Mouse (Mus musculus): ENCODE results near the gene Hist1h3f. TPM values are rescaled to one million over a fixed set of nuclear protein-coding genes. Genes with fewer than 3 reads are reported as not detected.
"Not testable (repeated sequence)": the region's sequence is repeated elsewhere in the genome, so short reads cannot be mapped to it uniquely, and the experiment has no call there.

Hist1h3f gene
- total RNA-seq, 2 experiments from 2014 or later, result 21.6 to 40.3 TPM

DNA sequence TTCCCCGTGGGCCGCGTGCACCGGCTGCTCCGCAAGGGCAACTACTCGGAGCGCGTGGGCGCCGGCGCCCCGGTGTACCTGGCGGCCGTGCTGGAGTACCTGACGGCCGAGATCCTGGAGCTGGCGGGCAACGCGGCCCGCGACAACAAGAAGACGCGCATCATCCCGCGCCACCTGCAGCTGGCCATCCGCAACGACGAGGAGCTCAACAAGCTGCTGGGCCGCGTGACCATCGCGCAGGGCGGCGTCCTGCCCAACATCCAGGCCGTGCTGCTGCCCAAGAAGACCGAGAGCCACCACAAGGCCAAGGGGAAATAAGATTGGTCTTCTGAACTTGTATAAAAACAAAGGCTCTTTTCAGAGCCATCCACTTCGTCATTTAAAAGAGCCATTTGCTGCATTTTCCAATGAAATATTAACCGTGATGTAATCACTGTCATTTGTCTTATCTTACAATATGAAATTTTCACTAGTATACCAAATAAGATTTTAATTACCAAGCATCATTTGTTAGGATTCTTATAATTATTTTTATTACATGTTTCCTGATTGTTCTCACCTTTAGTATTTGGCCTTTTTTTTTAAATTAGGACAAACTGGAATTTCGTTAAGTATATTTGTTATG is 30.8 kb downstream of the Hist1h3f start:
- intact Hi-C loops (cut with DNase I), result loop anchor here (5.0 kb wide), 1 partner anchor 1537 kb away; the partner anchor contains the start of genes Hist1h2ah and Hist1h2bk
- DNase-seq, result not testable (repeated sequence)

DNA sequence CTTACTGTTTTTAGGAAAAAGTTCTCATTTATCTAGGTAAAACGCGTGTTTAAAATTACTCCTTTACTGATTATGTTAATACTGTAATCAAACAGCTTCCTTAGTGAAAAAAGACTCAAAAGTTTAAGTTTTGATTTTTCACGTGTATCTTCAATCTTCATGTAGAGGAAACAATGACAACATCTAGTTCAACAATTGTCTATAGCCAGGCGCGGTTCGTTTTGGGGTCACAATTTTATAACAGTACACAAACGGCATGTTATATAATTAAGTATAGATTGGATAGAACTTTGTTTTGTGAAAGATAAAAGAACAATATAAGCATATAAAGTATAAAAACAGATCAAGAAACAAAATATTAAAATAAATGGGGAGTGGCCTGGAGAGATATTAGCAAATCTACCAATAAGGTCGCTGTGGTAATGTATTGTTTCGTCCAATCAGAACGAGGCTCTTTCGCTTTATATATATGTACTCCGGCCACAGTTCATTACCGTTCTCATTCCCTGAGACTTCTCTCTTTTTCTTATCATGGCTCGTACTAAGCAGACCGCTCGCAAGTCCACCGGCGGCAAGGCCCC is 31.5 kb downstream of the Hist1h3f start, which contains the start of gene Hist1h3d:
Gene Hist1h3d, plus strand, starts transcription at position 493 of the 581 bp plus-strand sequence.
- DNase-seq, result peak in 1 of 2 experiments; percentile 44
- intact Hi-C loops (cut with DNase I), result no loop called here

DNA sequence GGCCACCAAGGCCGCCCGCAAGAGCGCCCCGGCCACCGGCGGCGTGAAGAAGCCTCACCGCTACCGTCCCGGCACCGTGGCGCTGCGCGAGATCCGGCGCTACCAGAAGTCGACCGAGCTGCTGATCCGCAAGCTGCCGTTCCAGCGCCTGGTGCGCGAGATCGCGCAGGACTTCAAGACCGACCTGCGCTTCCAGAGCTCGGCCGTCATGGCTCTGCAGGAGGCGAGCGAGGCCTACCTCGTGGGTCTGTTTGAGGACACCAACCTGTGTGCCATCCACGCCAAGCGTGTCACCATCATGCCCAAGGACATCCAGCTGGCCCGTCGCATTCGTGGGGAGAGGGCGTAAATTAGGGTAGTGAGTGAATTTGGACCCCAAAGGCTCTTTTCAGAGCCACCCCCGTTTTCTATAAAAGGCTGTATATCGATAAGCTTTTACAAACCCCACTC is 32.0 kb downstream of the Hist1h3f start:
- DNase-seq; intact Hi-C loops (cut with DNase I): not testable (repeated sequence)

DNA sequence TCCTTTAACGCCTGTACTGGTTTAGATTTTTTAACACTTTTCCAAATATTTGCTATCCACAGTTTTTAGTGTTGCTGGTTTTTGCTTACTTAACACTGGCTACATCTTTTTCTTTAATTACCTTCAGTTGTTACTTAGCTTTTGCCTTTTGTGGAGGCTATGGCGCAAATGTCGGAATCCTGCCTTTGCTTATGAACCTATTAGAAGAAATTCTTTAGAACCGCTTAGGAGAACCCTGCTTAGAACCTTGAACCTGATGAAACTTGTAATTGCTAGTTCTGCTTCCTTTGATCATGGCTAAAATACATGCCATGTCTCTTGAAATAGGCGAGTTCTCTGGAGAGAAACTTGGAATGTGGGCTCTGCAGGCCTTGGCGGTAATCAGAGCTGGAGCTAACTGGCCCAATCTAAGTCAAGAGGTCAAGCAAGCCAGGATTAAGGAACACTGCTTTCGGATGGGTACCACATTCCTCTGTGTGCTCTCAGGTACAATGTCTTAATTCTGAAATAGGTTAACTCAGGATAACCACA is 32.6 kb downstream of the Hist1h3f start:
- no peak for DNase-seq
- intact Hi-C loops (cut with DNase I), result no loop called here

DNA sequence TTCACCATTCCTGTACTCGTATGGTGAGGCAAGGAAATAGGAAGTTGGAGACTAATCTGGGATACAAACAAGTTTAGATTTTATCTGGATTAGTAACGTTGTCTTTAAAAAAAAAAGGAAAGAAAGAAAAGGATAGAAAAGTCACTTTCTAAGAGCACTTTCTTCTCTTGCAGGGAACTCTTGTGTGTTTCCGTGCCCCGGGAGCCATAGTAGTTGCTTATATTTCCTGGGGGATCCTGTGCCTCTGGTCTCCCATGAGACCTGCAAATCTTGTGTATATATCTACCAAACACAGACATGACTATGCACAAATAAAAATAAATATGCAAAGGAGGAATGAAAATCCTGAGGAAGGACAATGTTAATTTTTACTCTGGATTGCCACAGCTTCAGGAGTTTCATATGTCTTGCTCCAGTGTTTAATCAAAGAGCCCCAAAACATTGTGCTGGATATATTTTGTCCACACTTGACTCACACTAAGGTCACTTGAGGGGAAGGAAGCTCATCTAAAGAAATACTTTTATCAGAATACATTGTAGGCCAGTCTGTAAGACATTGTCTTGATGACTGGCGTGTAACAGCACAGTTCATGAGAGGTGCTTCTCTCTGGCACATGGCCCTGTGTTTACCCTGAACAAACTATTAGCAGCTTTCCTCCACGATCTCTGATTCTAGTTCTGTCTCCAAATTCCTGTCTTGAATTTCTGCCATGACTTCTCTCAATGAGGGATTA is 33.2 kb downstream of the Hist1h3f start:
- intact Hi-C loops (cut with DNase I), result no loop called here
- no peak for DNase-seq

DNA sequence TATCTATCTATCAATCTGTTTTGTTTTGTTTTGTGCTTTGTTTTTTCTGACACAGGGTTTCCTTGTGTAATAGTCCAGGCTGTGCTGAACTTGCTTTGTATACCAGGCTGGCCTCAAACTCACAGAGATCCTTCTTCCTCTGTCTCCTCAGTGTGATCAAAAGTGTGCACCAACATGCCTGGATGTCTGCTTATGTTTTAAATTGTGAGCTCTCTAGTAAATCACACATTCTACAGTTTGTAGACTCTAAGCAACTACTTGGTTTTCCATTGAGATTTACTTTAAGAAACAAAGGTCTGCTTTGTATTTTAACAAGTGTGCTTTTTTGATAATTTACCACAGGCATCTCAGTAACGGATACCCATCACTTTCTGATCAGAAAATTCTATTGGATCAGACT is 34.0 kb downstream of the Hist1h3f start:
- no peak for DNase-seq
- intact Hi-C loops (cut with DNase I), result no loop called here

DNA sequence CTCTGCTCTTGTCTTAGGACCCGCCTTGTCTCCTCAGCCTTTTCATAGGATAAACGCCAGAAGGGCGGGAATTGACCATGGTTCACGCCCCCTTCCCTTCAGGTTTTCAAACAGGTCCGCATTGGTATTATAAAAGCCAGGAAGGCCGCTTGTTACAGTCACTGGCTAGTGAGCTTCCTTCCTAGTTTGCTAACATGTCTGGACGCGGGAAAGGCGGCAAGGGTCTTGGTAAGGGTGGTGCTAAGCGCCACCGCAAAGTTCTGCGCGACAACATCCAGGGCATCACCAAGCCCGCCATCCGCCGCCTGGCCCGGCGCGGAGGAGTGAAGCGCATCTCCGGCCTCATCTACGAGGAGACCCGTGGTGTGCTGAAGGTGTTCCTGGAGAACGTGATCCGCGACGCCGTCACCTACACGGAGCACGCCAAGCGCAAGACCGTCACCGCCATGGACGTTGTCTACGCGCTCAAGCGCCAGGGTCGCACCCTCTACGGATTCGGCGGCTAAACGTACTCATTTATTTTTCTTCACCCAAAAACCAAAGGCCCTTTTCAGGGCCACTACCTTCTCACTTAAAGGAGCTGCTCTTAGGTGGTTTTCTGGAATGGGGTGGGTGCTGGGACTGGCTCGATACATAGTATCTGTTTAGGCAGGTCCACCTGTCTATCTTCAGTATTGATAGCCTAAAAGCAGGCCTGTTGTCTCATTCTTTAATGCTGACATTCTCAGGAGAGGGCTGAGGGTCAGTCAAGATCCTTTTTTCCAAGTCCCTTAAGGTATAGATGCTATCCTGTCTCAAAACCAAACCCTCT is 37.8 kb downstream of the Hist1h3f start, which contains the start of gene Hist1h4d:
Gene Hist1h4d, plus strand, starts transcription at position 191 of the 811 bp plus-strand sequence.
- intact Hi-C loops (cut with DNase I), result loop anchor here (5.0 to 10.0 kb wide), 4 partner anchors 49 to 1827 kb away; partner anchors contain the start of genes Hist1h1c, Hist1h1t, Hist1h2af and Hist1h2ak
- DNase-seq, result peak; percentile 91 to 98

DNA sequence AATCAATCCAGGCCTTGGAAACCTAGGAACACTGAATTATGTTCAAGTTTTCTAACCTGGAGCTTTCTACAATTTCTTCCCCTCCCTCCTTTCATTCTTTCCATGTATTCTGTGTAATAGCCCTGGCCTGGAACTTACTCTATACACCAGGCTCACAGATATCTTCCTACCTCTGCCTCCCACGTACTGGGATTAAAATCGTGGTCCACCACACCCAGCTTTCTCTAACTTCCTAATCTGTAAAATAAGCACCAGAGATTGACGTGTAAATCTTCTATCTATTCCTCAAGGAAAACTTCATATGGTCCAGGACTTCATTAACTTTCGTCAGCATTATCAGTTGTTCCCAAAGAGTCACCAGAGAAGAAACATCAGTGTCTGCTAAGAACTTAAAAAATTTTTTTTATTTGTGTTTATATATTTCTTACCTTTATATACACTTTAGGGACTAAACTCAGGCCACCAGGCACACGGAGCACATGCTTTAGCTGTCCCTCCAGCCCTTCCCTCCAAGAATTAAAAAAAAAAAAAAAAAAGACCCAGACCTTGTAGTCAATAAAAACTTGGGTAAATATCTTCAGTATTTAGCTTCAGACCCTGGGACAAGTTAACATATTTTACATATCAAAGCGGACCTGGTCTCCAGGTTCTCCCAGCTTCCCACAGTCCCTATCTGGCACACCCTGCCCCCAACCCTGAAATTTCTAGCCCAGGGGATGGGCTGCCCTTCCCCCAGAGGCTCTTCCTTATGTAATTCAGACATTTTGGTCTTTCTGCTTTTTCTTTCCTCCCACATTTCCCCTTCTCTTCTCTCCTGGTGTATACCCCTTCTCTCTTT is 38.6 kb downstream of the Hist1h3f start:
- intact Hi-C loops (cut with DNase I), result loop anchor here (5.0 to 10.0 kb wide), 4 partner anchors 50 to 1828 kb away; partner anchors contain the start of genes Hist1h1c, Hist1h1t, Hist1h2af and Hist1h2ak
- DNase-seq, result no peak

DNA sequence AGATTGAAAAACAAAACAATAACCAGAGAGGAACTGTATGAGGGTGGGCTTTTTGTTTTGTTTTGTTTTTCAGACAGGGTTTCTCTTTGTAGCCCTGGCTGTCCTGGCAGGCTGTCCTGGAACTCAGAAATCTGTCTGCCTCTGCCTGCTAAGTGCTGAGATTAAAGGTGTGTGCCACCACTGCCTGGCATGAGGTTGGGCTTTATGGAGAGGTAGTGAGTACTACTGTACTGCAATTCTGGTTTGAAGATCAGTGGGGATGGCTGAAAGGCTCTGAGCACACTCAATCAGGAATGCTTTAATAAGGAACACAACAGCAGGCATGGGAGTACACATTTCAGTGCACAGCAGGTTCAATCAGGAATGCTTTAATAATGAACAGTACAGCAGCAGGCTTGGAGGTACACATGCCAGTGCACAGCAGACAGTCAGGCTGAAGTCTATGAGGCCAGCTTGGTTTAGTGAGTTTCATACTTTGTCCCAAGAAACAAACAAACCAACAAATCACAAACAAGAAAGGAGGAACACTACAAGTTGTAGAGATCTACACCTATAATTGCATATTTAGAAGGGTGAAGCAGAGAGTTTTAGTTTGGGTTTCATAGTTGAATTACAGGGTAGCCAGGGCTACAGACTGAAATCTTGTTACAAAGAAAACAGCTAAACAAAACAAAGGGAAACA is 39.7 kb downstream of the Hist1h3f start:
- DNase-seq, result no peak
- intact Hi-C loops (cut with DNase I), result loop anchor here (5.0 to 10.0 kb wide), 4 partner anchors 51 to 1829 kb away; partner anchors contain the start of genes Hist1h1c, Hist1h1t, Hist1h2af and Hist1h2ak

DNA sequence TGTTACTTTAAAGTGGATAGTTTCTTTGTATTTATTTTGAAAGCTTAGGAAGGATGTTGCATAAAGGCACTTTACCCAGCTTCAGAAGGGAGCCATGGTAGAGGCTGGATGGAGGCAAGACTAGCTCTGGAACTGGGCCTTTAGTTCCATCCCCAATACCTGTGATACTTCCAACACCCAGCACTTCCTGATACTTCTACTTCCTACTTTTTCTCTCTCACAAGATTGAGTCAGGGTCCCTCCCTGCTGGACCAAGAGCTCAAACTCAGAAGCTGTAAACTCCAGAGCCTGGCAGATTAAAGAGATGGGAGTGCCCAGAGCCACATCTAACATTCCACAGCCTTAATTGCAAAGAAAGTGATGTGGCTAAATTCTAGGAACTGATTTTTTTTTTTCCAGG is 40.5 kb downstream of the Hist1h3f start:
- intact Hi-C loops (cut with DNase I), result loop anchor here (5.0 to 10.0 kb wide), 4 partner anchors 52 to 1830 kb away; partner anchors contain the start of genes Hist1h1c, Hist1h1t, Hist1h2af and Hist1h2ak
- no peak for DNase-seq

DNA sequence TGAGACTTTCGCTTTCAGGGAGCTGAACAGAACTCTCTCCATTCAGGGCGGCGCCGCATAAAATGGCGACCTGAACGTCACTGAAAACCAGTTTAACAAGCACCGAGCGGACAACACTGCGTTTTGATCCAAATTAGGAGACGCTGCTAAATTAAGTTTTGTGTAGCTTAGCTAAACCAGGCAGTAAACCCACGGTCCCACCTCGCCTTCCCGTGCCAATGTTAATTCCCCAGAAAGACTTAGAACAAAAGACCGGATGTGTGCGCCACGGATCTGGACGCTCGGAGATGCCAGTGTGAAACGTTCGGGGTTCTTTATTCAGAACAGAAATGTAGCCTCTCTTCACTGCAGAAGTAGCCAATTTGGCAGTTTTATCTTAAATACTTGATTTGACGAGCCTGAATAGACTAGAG is 41.2 kb downstream of the Hist1h3f start:
- intact Hi-C loops (cut with DNase I), result loop anchor here (5.0 to 10.0 kb wide), 2 partner anchors 37 to 1830 kb away; partner anchors contain the start of genes Hist1h1e, Hist1h2ak, Hist1h2be and Hist1h2bn
- DNase-seq, result peak; percentile 65 to 79

DNA sequence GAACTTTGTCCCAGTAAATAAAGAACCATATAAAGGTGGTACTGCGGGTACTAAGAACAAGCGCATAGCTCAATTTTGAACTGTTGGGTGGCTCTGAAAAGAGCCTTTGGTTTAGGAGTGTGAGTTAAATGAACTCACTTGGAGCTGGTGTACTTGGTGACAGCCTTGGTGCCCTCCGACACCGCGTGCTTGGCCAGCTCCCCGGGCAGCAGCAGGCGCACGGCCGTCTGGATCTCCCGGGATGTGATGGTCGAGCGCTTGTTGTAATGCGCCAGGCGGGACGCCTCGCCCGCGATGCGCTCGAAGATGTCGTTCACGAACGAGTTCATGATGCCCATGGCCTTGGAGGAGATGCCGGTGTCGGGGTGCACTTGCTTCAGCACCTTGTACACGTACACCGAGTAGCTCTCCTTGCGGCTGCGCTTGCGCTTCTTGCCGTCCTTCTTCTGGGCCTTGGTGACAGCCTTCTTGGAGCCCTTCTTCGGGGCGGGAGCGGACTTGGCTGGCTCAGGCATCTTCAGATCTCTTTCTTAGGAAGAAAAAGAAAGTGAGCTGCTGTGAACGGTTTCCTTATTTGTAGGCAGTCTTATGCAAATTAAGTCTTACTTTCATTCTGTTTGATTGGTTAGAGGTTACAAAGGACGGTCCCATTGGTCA is 41.7 kb downstream of the Hist1h3f start:
- intact Hi-C loops (cut with DNase I), result loop anchor here (5.0 to 10.0 kb wide), 2 partner anchors 37 to 1831 kb away; partner anchors contain the start of genes Hist1h1e, Hist1h2ak, Hist1h2be and Hist1h2bn
- peak; percentile 62 to 67 for DNase-seq

DNA sequence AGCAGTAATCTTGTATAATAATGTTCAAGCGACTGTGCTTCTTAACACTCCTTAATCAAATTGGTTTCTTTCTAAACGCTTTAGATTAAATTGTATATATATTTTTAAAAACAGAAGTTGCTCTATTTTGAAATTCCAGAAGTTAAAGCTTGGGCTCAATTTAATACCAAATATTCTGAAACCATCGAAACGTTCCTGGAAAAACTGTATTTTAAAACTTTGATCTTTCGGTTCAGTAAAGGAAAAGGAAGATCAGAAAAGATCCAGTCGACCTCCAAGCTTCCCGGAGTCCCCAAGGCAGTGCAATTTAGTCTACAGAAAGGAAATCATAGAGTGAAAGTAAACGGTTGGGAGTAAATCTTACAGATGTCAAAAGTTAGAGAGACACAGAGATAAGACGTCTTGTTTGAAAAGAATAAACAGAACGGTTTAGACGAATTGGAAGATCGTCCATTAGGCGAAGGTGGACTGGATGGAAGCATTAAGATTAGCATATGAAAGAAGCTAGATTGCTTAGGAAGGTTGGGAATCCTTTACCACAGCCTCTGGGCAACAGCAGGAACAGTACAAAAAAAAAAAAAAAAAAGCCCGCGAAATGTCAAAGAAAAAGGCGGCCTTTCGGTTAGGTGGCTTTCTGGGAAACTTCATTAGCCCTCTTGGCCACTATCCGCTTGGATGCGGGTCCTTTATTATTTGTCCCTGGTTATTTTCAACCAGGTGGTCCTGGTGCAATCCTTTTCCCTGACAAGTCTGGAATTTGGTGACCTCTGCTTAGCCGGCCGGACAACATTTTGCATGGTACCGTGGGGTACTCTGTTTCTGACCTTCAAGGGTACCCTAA is 42.5 kb downstream of the Hist1h3f start:
- intact Hi-C loops (cut with DNase I), result loop anchor here (5.0 to 10.0 kb wide), 2 partner anchors 36 to 1832 kb away; partner anchors contain the start of genes Hist1h1e, Hist1h2ak, Hist1h2be and Hist1h2bn
- DNase-seq, result no peak

DNA sequence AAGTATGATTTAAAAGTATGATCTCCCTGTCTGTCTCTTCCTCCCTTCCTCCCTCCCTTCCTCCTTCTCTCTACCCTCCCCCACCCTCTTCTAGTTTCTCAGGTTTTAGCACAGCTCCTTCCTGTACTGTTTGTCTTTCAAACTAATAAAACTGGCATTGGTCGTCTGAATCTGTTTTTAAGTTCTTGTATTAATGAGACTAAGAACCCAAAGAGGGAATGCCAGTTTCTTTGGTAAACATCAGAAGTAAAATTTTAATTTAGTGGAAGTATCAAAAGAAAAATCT is 43.0 kb downstream of the Hist1h3f start:
- no peak for DNase-seq
- intact Hi-C loops (cut with DNase I), result loop anchor here (5.0 to 10.0 kb wide), 2 partner anchors 35 to 1832 kb away; partner anchors contain the start of genes Hist1h1e, Hist1h2ak, Hist1h2be and Hist1h2bn

DNA sequence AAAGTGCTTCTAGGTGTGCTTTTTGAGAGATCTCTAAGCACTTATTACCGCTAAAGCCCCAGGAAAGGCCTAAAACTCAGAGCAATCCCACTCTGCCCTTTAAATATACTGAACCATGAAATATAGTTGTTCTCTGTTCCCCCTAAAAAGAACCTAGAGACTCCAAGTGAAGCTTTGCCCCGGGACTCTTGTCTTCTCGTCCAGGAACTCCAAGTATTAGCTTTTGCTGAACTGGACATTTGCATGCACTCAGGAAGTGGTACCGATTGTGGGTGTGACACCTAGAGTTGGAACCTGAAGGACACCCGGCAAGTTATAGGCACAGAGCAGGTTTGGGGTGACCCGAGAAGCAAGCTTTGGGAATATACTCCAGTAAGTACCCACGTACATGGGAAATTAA is 47.4 kb downstream of the Hist1h3f start:
- intact Hi-C loops (cut with DNase I), result loop anchor here (10.0 kb wide), 1 partner anchor 1546 kb away; the partner anchor contains the start of genes Hist1h2ag, Hist1h2bj and Hist1h4i

DNA sequence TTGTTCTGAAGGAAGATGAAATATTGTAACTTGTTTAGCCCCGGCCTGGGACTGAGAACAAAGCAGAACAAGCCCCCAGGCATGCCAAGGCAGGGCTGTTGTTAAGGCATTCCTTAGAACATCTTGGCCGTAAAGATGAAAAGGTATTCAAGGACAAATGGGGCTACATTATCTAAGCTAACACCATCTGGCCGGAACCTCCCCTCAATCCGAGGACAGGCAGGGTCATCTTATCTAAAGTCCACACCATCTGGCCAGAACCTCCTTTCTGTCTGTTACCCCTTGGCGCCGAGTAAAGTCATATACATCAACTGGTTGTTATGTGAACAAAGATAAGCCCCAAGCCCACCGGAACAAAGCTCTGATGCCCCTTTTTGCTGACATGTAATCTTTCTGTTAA is 48.0 kb downstream of the Hist1h3f start:
- DNase-seq, result not testable (repeated sequence)
- intact Hi-C loops (cut with DNase I), result loop anchor here (10.0 kb wide), 1 partner anchor 1547 kb away; the partner anchor contains the start of genes Hist1h2ag, Hist1h2bj and Hist1h4i

More for the DNA sequence above, 47.4 kb downstream of the Hist1h3f start:
- no peak for DNase-seq
